Comparison of ENCODE assay signal across 33 mouse cellular contexts in genomic region chrX:152762437-152762836, GRCm38 (mm10). TPM values are rescaled to one million over a fixed set of nuclear protein-coding genes. Genes with fewer than 3 reads are reported as not detected.
A peak's percentile ranks its signal among the peaks of the same experiment; 100 is the strongest.
DNase-seq lines count a peak whose midpoint lies in the region; ATAC-seq and TF ChIP-seq lines count a peak whose summit lies in the region.
"Had no signal": no experiment of that assay in that cellular context is flagged by ENCODE, and none has a peak within 500 bp of the region (broad histone marks: within the 10 kb centered on the region; RNA-seq: fewer than 3 reads in every experiment).

No protein-coding gene starts in this region.

- H3K4me2 ChIP-seq in intestine, postnatal 0 days (replicated peaks; ENCODE audit: low read depth) = no peak overlapping the region
- H3K4me2 ChIP-seq: embryonic facial prominence, embryonic 15.5 days; forebrain, embryonic 13.5 days; hindbrain, embryonic 15.5 days; liver, embryonic 11.5 days; lung, embryonic 15.5 days; midbrain, embryonic 11.5 days had no signal

- no peaks in the 10 kb centered on the region for H3K4me1 ChIP-seq in cortical plate, adult 2 months (ENCODE audit: control insufficient read depth, insufficient read depth, low read length)
- no peaks in the 10 kb centered on the region for H3K4me1 ChIP-seq in intestine, postnatal 0 days (replicated peaks; ENCODE audit: control insufficient read depth, insufficient read depth, low read length)
- H3K4me1 ChIP-seq: embryonic facial prominence, embryonic 15.5 days; forebrain, embryonic 13.5 days; hindbrain, embryonic 10.5 days; hindbrain, embryonic 15.5 days had no signal

- H3K4me3 ChIP-seq in cortical plate, adult 2 months (ENCODE audit: insufficient read depth, low read length) = no peak overlapping the region
- H3K4me3 ChIP-seq in intestine, postnatal 0 days (ENCODE audit: low read depth, low read length) = no peak overlapping the region
- H3K4me3 ChIP-seq: embryonic facial prominence, embryonic 10.5 days; embryonic facial prominence, embryonic 15.5 days; forebrain, embryonic 13.5 days; hindbrain, embryonic 10.5 days; hindbrain, embryonic 15.5 days; lung, embryonic 15.5 days had no signal

- peak overlapping the region; percentile 23; the same call in 1 of the 2 replicates for H3K27ac ChIP-seq in cortical plate, adult 2 months (ENCODE audit: insufficient read depth, low read length)
- H3K27ac ChIP-seq in intestine, postnatal 0 days (ENCODE audit: low read depth, low read length) = no peak overlapping the region
- H3K27ac ChIP-seq: embryonic facial prominence, embryonic 10.5 days; embryonic facial prominence, embryonic 15.5 days; forebrain, embryonic 13.5 days; hindbrain, embryonic 10.5 days; hindbrain, embryonic 15.5 days; lung, embryonic 15.5 days had no signal

- peak; percentile 1 for DNase-seq in adrenal gland, postnatal 10 days
- DNase-seq in adrenal gland, adult 18-20 months (ENCODE audit: low spot score in 2 of 2) = no peak
- peak; percentile 26 to 39 for DNase-seq in kidney, postnatal 36 days
- no peak for DNase-seq in kidney, adult 18-20 months
- DNase-seq in retina, postnatal 1 day = no peak
- DNase-seq: cerebellum, adult 2 months; cerebellum, postnatal 14 days; gastrocnemius, postnatal 14 days; heart, postnatal 14 days; kidney, postnatal 14 days; layer of hippocampus, postnatal 36 days; left cerebral cortex, postnatal 4 days; right cerebral cortex, postnatal 4 days; thymus, adult 2 months; thymus, postnatal 36 days had no signal

- peak; percentile 61; the same call in 1 of the 2 replicates for ATAC-seq in intestine, postnatal 0 days
- ATAC-seq: forebrain, embryonic 13.5 days; midbrain, embryonic 16.5 days had no signal

- H3K9ac ChIP-seq in intestine, postnatal 0 days (ENCODE audit: low read depth, low read length) = no peak overlapping the region
- H3K9ac ChIP-seq: embryonic facial prominence, embryonic 15.5 days; forebrain, embryonic 13.5 days; hindbrain, embryonic 15.5 days; lung, embryonic 15.5 days had no signal

- 34% methylated on average over 2 of the region's 2 CpGs for WGBS in intestine, postnatal 0 days

- TF ChIP-seq CTCF in cortical plate, adult 2 months (IDR thresholded peaks at IDR 0.05; ENCODE audit: extremely low read depth, insufficient read depth, low read length) = no peak
- TF ChIP-seq CTCF in intestine, postnatal 0 days (IDR thresholded peaks at IDR 0.05; ENCODE audit: low read depth) = no peak

- no peak for TF ChIP-seq POLR2A in cortical plate, adult 2 months (IDR thresholded peaks at IDR 0.05; ENCODE audit: extremely low read depth, insufficient read depth, low read length)

- no peaks in the 10 kb centered on the region for H3K36me3 ChIP-seq in intestine, postnatal 0 days (ENCODE audit: control insufficient read depth, insufficient read depth)
- H3K36me3 ChIP-seq: embryonic facial prominence, embryonic 10.5 days; embryonic facial prominence, embryonic 15.5 days; hindbrain, embryonic 10.5 days; hindbrain, embryonic 15.5 days; lung, embryonic 15.5 days had no signal

- H3K27me3 ChIP-seq in intestine, postnatal 0 days (replicated peaks; ENCODE audit: control insufficient read depth, insufficient read depth, low read length) = no peaks in the 10 kb centered on the region
- H3K27me3 ChIP-seq: embryonic facial prominence, embryonic 15.5 days; forebrain, embryonic 13.5 days; lung, embryonic 15.5 days had no signal

- no peaks in the 10 kb centered on the region for H3K9me3 ChIP-seq in intestine, postnatal 0 days (ENCODE audit: control insufficient read depth)
- H3K9me3 ChIP-seq: embryonic facial prominence, embryonic 10.5 days; embryonic facial prominence, embryonic 15.5 days; forebrain, embryonic 13.5 days; hindbrain, embryonic 10.5 days; hindbrain, embryonic 15.5 days; lung, embryonic 15.5 days had no signal

RNA-seq across cellular contexts. Expression of gene Shroom2, which starts 6.8 kb away (rescaled TPM):
- total RNA-seq in adrenal gland, postnatal 10 days (2021) = 10 to 100 TPM in 1 of 2 experiments, 1 to 10 TPM in 1; 9.8 to 13.5 TPM
- total RNA-seq in adrenal gland, adult 18-20 months (2021) = 1 to 10 TPM; 2.8 to 8.3 TPM
- polyA plus RNA-seq in cortical plate, adult 2 months (2012; rRNA removed) = 68.4 and 69.0 TPM in 2 replicates
- 3.1 and 3.5 TPM in 2 replicates for polyA plus RNA-seq in intestine, postnatal 0 days (2015; fragmentation: Nextera tagmentation; extraction: Ambion mirVana)
- total RNA-seq: MEL had no signal

RNA-seq across cellular contexts. Expression of gene Gpr143, which starts 19.3 kb away (rescaled TPM):
- total RNA-seq in adrenal gland, postnatal 10 days (2021) = under 1 TPM in 1 of 2 experiments, not detected in 1; 0.18 TPM
- not detected for total RNA-seq in adrenal gland, adult 18-20 months (2021)
- 0.15 and 0.29 TPM in 2 replicates for polyA plus RNA-seq in cortical plate, adult 2 months (2012; rRNA removed)
- polyA plus RNA-seq in intestine, postnatal 0 days (2015; fragmentation: Nextera tagmentation; extraction: Ambion mirVana) = 0.16 TPM in 1 of 2 replicates, not detected in the other
- total RNA-seq: adrenal gland, postnatal 36 days; gastrocnemius, postnatal 14 days; granulocyte monocyte progenitor cell, adult 5-6 weeks; heart, postnatal 14 days; megakaryocyte, adult 5-6 weeks; MEL; neutrophil, adult 5-6 weeks had no signal
- polyA plus RNA-seq: cerebellum, adult 2 months; forebrain, embryonic 13.5 days; intestine, embryonic 14.5 days; liver, embryonic 11.5 days; neural tube, embryonic 11.5 days had no signal

Comparison
In these comparisons a context has a peak if more than half of its experiments do, and no peak if none do; other contexts are left out.
1. DNase-seq: peak in adrenal gland, postnatal 10 days (single experiment) and kidney, postnatal 36 days (2 of 2); none in adrenal gland, adult 18-20 months (0 of 2), kidney, adult 18-20 months (single experiment) and retina, postnatal 1 day (single experiment).